Mouse (Mus musculus) olfactory bulb, adult 2 months (tissue): ENCODE measurements around the gene Upf1. TPM values are rescaled to one million over a fixed set of nuclear protein-coding genes. Genes with fewer than 3 reads are reported as not detected.

Experiments used
- H3K27ac ChIP-seq: fragments of 200-500 bp; 2 replicates; pipeline ENCODE4 v1.5.1; 2012; ENCODE audit warnings: low read depth, low read length; ENCODE audit not compliant: insufficient read depth
- H3K4me1 ChIP-seq: fragments of 200-500 bp; 2 replicates; pipeline ENCODE4 v1.6.1; 2012; ENCODE audit warnings: low read length; ENCODE audit not compliant: control insufficient read depth, insufficient read depth
- H3K4me3 ChIP-seq: fragments of 200-500 bp; 2 replicates; pipeline ENCODE4 v1.5.1; 2012; ENCODE audit warnings: mild to moderate bottlenecking, low read depth, low read length, moderate library complexity; ENCODE audit not compliant: insufficient read depth
- CTCF ChIP-seq: fragments of 200-500 bp; IDR thresholded peaks from 2 replicates; pipeline ENCODE4 v1.5.1; 2012; ENCODE audit warnings: low read depth, mild to moderate bottlenecking, low read length, moderate library complexity; ENCODE audit not compliant: insufficient read depth
- POLR2A ChIP-seq: fragments of 200-500 bp; IDR thresholded peaks from 2 replicates; pipeline ENCODE4 v1.6.1; 2012; ENCODE audit warnings: mild to moderate bottlenecking, low read depth, low read length, moderate library complexity; ENCODE audit not compliant: insufficient read depth
- WGBS: fragments of 180-500 bp; shearing (Covaris S2); methylation state at CpG from one replicate; pipeline ENCODE4 v1.1.7; 2018; 5-methylcytosine and 5-hydroxymethylcytosine counted together
- polyA plus RNA-seq: library from polyadenylated mRNA; stranded (reverse); fragments of >200 nt; gene quantifications from 2 replicates; pipeline ENCODE4 v1.2.4, GENCODE M21; 2012; ENCODE audit warnings: low replicate concordance; ENCODE audit not compliant: missing spikeins, insufficient read depth, insufficient read length

Upf1 gene
- polyA plus RNA-seq: not detected in 2 replicates

DNA sequence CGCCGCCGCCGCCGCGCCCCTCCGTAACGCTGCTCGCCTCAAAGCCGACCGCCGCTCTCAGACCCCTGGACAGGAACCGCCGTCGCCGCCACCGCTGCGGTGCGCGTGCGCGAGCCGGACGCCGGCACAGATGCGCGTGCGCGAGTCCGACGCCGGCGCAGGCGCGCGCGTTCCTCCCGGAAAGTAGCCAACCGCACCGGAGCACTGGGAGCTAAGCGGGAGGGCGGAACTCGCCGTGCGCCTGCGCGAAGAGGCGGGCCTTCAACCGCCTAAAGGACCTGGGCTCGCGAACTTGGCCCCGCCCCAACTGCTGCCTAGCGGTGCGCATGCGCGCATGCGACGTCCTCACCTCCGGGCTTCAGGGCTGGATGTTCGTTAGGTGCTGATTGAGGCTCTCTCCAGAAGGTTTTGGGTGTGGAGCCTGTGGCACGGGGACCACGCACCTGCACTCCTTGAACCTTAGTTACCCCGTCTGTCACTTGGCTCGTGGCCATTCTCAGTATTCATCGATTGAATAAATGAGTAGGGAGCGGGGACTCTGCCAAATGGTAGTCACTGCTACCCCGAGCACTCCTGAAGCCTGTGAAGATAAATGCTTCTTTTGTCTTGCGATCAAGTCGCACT lies at the start of gene Upf1:
TSS of gene Upf1 (minus strand) at position 85 of the 624 bp plus-strand sequence.
- Histone ChIP-seq H3K4me1 (peaks cover 39% of the 10 kb centered on the region), H3K4me3 (peak within 1 kb of the TSS; percentile 95), H3K27ac (peak within 1 kb of the TSS; percentile 86)
- under 1% methylated on average over 69 of the region's 69 CpGs for WGBS
- peak; percentile 96 for TF ChIP-seq POLR2A
- no peak for TF ChIP-seq CTCF

GRCm38 (mm10) chr8:70397611-70398563 lies 44.8 kb upstream of the Upf1 start:
- no peak for TF ChIP-seq POLR2A

GRCm38 (mm10) chr8:70396184-70396583 lies 43.1 kb upstream of the Upf1 start:
- no peak overlapping the region for H3K27ac ChIP-seq
- H3K4me3 ChIP-seq: no peak overlapping the region
- 82% methylated on average over 5 of the region's 5 CpGs for WGBS
- TF ChIP-seq POLR2A (no peak), CTCF (no peak)
- no peaks in the 10 kb centered on the region; the same call in 1 of the 2 replicates for H3K4me1 ChIP-seq

More at GRCm38 (mm10) chr8:70397611-70398563, 44.8 kb upstream of the Upf1 start:
- no peaks in the 10 kb centered on the region; the same call in 1 of the 2 replicates for H3K4me1 ChIP-seq
- whole genome bisulfite sequencing: 88% methylated on average over 16 of the region's 16 CpGs
- H3K27ac ChIP-seq: no peak overlapping the region
- no peak overlapping the region for H3K4me3 ChIP-seq

DNA sequence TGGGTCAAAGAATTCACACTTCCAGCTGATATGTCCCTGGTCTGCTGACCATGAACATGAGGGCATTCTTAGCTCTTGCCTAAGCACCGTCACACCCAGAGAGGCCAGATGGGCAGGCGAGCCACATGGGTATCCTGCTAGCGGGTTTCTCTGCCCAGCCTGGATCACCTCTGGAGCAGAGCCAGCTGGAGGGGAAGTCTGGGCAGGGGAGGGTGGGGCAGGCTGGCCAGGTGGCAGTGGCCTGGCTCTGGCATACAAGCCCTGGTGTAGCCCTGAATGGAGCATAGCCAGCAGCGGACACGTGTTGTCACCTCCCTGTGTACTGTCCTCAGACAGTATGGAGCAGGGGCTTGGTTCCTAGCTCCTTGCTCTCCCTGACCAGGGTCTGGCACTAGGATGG lies 42.6 kb upstream of the Upf1 start:
- TF ChIP-seq CTCF (no peak), POLR2A (no peak)
- Histone ChIP-seq H3K4me3 (no peak overlapping the region), H3K27ac (no peak overlapping the region), H3K4me1 (no peaks in the 10 kb centered on the region; the same call in 1 of the 2 replicates)
- WGBS: 62% methylated on average over 5 of the region's 5 CpGs

DNA sequence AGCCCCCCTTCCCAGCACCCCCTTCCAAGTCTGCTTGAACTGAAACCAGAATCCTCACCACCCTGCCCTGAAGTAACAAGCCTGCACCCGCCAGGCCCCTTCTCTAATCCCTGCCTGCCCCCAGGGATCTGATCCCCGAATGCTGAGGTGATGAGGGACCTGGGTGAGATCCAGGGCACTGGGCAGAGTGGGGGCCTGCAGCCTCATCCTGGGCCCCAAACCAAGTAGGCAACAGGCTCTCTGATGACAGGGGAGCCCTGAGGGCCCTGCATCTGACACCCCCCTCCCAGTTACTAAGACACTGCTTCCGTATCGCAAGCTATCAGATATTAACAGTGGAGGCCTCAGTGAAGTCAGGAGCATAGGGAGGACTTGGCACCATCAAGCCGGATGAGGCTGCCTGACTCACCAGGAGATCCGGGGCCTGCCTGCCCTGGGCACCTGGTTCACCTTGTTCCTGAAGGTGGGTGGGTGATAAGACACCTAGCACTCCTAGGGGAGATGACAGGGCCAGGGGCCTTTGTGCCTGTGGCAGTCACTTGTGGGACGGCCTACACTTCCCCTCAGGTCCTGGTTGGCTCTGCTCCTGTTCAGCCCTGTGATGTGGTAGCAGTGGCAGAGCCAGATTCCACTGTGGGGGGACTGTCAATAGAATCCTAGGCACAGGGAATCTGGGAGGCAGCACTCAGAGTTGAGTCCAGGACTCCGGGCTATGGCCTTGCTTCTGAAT lies 41.4 kb upstream of the Upf1 start:
- Histone ChIP-seq H3K4me3 (no peak overlapping the region), H3K27ac (no peak overlapping the region), H3K4me1 (no peaks in the 10 kb centered on the region; the same call in 1 of the 2 replicates)
- no peak for TF ChIP-seq POLR2A
- no peak for TF ChIP-seq CTCF
- 84% methylated on average over 8 of the region's 8 CpGs for WGBS

- no peaks in the 10 kb centered on the region; the same call in 1 of the 2 replicates for H3K4me1 ChIP-seq
- no peak overlapping the region for H3K27ac ChIP-seq
- no peak overlapping the region for H3K4me3 ChIP-seq
- WGBS: 85% methylated on average over 5 of the region's 5 CpGs
- TF ChIP-seq CTCF (no peak), POLR2A (no peak)
Observed at GRCm38 (mm10) chr8:70393087-70393486, 40.0 kb upstream of the Upf1 start.

GRCm38 (mm10) chr8:70389678-70390077 lies 36.6 kb upstream of the Upf1 start:
- 82% methylated on average over 2 of the region's 2 CpGs for WGBS
- TF ChIP-seq CTCF: no peak
- TF ChIP-seq POLR2A: no peak
- Histone ChIP-seq H3K27ac (no peak overlapping the region), H3K4me3 (no peak overlapping the region), H3K4me1 (no peaks in the 10 kb centered on the region; the same call in 1 of the 2 replicates)

DNA sequence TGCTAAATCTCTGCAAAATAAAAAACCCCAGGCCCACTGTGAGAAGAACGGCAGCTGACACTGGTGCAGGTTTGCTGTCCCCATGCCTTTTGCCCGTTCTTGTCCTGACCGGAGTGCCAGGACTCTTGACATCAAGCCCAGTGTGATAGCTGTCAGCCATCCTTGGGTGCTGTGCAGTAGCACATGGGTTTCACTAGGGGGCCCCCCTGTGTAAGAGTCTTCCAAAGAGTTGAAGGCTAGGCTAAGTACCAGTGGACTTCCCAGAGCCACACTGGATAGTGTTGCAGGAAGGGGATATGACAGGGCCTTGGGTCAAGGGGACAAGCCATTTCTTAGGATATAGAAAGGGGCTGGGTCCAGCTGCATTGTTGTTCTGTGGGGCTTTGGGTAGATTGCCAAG lies 30.2 kb upstream of the Upf1 start:
- WGBS: 38% methylated on average over 3 of the region's 3 CpGs
- H3K4me1 ChIP-seq: no peaks in the 10 kb centered on the region
- H3K4me3 ChIP-seq: no peak overlapping the region
- TF ChIP-seq POLR2A: no peak
- TF ChIP-seq CTCF: peak; percentile 41; the same call in 1 of the 2 replicates
- no peak overlapping the region for H3K27ac ChIP-seq

DNA sequence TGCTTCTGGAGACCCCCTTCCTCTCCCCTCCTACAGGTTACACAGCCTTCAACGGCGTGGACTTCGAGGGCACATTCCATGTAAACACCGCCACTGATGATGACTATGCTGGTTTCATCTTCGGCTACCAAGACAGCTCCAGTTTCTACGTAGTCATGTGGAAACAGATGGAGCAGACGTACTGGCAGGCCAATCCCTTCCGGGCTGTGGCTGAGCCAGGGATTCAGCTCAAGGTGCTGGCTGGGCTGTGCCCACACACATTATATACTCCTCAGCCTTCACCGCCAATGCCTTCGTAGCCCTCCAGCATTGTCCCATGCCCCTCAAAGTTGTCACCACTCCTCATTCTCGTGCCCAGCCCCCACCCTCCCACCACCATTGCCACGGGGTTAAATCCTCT lies 27.0 kb upstream of the Upf1 start:
- peaks cover 10% of the 10 kb centered on the region; the same call in 1 of the 2 replicates for H3K4me1 ChIP-seq
- TF ChIP-seq POLR2A (no peak), CTCF (no peak)
- H3K4me3 ChIP-seq: no peak overlapping the region
- no peak overlapping the region for H3K27ac ChIP-seq
- 81% methylated on average over 12 of the region's 12 CpGs for WGBS
